Mouse (Mus musculus): ENCODE results near the gene Cmss1.

Gene Cmss1

DNA sequence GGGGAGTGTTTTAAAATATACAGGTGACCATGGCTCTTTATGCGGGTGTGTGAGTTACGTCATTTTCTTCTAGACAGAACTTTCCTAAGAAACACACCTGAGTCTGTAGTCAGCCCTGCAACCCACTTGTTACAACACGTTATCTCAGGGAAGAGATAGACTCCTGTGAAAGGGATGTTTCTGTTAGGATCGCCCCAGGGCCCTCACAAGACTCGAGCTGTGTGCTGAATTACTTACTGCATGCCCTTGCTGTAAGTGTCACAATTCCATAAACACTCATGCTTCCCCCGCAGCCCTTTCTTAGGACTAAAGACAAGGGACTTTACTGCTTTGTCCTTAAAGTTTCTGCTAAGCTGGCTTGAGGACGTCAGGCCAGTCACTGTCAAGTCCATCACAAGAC is 274.4 kb downstream of the Cmss1 start:
- DNase-seq = no peak

DNA sequence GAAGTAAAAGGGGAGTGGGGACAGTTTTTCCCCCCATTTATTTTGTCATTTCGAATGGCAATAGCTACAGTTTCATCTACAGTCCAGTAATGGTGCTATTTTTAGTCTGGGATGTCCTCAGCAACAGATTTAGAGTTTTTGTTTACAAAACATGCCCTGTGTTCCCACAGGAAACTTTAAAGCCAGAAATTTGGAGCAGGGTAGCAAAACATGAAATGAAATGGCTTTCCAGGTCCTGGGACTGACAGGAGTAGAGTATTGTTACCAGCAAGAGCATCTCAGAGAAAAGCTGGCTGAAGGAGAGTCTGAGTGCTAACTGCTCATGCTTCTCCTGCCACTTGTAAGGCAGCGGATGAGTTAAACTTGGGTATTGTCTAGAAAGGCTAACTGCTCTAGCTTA is 276.6 kb downstream of the Cmss1 start:
- no peak for DNase-seq

DNA sequence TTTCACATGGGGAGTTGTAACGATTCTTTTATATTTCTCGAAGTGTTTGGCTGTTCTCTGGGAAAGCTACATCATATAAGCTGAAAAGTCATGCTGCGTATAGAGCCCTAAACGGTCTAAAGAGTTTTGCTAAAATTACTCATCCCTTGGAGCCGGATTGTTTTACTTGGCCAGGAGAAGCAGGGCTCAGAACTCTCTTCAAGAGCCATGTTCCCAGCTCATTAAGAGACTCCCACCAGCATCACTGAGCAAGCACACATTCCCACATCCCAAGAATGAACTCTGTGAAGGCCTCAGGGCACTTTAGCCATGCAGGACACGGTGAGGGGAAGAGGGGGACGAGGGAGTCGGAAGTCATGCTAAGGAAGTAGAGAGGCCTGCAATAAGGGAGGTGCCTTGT is 277.6 kb downstream of the Cmss1 start:
- DNase-seq = no peak

DNA sequence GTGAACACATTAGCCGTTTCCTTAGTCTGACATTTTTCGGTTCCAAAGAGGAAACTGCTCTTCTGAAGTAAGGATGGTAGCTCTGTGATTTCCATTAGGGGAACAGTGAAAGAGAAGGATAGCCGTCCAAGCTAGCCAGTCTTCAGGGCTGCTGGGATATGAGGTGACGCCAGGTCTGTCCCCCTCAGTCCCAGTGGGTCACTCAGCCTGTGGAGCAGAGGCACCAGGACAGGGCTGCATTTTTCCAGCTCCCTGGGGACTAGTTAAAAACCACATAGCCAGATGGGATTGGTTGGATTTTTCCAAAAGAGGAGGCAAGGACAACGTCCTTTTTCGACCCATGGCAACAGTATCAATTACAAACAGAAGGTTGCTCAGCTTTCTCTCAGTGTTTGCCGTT is 279.7 kb downstream of the Cmss1 start:
- peak; percentile 17 for DNase-seq

DNA sequence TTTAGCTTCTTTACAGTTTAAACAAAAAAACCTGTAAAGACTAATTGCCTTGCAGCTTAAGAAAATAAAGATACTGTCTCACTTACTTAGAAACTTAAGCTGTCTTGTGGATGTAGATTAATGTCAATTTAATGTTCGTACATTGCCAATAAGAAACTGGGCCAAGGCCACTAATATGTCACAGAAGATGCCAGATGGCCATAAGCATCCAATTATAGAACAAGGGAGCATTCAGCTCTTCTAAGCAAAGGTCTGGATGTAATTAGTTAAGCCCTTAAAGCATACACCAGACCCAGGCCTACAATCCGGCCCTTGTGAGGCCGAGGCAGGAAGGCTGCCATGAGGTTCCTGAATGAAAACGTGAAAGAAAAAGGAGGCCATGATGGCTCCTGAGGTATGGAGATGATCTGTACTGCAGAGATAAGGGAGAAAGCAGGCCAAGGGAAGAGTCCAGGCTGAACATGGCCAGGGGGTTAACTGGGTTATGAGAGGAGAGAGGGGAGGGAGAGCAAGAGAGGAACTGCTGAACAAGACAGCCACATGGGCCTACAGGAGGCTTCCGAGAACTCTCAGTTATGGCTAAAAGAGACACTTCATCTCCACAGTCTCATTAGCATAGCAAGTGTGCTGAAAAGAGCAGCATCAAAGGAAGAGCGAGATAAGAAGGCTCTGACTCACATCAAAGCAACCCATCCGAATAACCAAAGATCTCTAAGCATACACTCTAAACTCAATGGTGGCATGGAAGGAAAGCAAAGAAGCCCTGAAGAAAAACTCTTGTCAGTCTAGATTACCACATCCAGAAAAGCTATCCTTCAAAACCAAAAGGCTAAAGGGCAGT is 287.2 kb downstream of the Cmss1 start:
- no peak for DNase-seq

DNA sequence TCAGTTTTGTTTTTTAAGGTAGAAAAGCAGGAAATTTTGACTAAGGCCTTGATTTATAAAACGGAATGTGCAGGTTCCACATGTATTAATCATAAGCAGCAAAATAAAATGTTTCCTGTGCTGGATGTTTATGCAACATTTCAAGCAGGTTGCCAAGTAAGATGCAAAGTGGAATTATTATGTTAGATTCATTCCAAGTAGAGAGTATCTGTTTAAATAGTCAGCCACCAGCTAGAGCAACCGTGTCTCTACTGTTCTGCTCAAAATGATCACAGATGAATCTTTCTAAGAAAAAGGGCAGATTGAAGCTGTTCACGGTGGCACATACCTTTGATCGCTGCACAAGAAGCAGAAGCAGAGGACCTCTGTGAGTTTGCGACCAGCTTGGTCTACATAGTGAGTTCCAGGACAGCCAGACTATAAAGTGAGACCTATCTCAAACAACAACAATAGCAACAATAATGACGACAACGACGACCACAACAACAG is 288.0 kb downstream of the Cmss1 start:
- no peak for DNase-seq

DNA sequence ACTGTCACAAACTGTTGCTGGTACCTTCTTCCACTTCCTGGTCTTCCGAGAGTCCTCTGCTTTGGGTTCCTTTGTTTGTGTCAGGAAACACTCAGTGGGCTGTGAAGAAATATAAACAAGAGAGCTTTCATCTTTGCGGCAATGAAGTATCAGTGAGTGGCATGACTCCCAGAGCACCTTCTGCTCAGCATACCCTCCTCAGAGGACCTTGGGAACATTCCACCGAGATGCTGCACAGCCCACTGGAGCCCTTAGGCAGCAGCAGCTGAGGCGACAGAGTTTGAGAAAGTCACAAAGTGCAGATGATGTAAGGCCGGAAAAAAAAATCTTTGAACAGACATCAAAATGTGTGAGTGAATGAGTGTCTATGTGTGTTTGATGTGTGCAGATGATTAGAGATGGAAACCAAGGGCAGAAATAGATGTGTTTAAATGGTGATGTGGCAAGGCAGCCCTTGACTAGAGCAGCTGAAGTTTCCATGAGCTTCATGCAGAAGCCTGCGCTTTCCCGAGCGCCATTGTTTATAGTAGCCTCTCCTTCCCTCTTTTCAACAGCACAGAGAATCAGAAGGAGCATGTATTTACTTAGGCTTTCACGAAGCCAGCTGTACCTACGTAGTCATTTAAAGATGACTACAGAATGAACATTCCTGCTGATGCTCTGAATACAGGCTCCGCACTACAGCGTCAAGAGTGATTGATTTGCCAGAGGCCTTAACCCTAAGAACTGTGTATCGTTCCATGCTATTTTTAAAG is 288.6 kb downstream of the Cmss1 start:
- DNase-seq = peak; percentile 43

DNA sequence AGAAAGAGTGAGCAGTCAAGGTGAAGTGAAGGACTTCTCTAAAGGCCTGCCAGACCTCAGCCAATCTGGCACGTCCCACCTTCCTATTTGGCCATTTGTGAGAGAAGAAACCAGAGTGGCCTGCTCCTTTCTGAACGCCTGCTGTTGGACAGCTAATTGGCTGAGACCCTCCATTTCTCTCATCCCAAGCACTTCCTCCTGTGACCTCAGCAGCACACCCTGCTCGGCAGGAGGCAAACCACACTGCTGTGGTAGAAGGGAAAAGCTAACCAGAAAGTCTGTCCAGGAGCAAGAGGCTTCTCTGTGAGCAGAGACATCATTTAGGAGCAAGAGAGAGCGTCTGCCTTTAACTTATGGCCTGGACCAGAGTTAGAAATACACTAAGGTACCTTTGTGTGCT is 289.5 kb downstream of the Cmss1 start:
- DNase-seq = no peak

DNA sequence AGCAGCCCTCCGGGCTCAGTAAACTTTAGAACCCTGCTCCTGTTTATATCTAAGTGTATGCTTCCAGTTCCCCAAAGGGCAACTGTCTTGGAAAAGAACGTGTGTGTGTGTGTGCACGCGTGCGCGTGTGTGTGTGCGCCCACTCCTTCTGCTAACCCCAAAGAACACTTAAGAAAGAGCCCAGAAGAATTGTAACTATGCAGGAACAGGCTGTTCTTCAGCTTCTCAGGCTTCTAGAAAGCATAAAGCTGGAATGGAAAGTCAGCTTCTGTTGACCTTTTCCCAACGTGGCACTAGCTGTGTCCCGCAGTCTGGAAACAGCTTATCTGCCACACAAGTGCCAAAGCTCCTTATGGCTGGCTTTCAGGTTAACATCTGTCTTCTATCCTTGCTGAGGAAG is 291.6 kb downstream of the Cmss1 start:
- DNase-seq = peak; percentile 57

DNA sequence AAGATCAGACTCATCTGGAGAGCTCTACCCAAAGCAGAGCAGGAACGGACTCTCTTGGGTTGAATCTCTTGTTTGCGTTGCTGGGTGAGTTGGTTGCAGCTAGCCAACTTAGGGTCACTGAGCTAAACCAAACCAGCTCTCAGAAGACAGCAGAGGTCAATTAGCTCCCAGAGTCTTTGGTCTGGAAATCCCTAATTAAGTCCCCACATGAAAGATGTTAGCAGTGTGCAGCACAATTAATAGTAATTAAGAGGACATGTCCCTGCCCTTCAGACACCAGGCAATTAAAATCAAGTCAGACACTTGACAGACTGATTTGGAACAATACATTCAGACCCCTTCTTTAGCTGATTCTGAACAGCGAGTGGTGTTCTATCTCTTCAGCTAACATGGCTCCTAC is 292.4 kb downstream of the Cmss1 start:
- DNase-seq = no peak

DNA sequence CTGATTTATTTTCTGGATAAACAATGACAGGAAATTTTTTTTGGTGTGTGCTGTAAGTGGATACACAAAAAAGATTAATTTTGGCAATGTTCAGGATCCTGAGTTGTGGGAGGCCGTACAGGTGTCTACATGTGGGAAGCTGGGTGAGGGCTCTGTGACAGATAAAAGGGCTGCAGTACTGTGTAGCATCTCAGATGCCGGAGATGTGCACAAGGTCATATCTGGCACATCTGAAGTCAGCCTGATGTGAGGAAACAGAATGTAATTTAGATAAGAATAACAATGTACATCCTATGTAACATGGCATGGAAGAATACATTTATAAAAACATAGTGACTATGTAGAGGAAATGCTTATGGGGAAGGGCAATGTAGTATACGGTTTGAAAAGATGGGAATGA is 293.2 kb downstream of the Cmss1 start:
- no peak for DNase-seq

DNA sequence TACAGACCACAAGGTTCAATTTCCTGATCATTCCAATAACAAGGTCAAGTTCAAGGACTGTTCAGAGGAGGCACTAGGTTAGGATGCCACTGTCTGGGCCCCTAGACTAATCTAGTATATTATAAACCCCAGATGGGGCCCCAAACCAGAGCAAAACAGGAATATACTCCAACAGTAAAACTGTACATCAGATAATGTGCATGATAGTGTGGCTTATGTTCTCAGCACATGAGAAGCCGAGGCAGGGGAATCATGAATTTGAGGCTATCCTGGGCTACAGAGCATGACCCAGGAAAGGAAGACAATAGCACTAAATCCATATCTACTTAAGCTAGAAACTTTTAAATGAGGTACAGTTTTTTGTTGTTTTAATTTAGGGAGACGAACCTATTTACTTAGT is 294.5 kb downstream of the Cmss1 start:
- no peak for DNase-seq

DNA sequence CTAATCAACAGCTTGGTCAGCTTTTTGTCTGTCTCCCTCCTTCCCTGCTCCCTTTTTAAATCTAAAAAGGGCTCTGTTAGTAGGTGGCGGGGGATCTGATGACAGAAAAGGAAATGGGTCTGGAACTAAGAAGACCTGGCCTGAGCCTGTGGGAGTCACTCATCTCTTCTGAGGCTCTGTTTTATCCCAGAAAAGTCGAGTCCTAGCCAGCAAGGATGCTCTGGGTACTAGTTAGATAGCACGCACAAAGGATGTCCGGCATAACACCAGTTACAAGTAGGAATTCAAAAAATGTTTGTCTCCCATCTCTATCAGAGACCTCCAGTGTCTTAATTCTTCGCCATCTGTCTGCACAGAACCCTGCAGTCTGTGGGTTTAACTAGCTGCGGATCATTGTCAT is 301.2 kb downstream of the Cmss1 start:
- DNase-seq = no peak

DNA sequence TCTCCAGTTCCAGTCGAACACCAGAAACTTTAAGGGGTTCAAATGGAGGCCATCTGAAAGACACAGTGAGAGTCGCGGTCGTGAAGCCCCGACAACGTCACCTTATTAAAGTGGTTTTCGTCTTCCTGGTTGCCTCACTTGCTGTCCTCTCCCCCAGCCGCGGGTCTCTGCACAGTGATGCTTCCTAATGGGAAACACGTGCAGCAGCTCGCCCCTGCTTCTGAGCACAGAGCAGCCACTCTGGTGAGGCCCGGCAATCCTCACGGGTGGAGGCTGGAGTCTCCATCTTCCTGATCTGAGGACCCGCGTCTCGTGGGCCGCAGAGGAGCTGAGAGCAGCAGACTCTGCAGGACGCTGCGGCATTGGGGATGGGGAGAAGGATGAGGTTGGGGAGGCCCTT is 302.9 kb downstream of the Cmss1 start:
- DNase-seq = no peak

DNA sequence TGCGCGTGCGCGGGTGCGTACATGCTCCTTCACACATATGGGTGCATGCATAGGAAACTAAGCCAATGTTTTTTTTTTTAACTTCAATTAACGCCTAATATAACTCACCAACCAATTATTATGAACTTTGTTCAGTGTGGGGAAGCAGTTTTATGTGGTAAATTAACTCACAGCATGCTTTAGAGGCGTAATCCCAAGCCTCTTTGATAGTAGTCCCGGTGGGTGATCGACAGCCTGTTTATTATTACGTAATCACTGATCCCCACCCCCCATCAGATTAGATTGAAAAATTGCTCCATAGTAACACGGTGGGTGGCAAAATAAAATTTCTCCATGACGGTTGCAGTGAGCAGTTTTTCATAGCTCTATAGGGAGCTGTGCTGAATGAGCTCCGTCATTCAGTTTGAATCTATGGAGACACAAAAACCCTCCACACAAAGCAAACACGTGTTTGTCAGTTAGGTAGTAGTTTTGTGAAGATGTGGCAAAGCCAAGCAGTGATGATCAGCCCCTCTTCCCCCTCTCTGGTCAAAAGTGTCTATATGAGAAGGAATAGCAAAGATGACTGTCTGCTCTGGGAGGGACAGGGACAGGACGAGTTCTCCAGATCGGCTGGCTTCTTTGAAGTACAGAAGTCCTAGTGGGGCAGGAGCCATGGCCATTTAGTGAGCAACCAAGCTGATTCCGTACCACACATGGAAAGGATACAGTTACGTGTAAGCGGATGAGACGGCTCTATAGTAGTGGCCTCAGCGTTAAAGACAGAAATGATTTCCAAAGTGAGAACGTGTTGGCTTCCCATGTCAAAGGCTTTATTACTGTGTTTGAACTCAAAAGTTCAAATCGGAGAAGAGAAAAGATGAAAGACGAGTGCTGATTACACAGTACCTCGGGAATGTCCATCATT is 303.6 kb downstream of the Cmss1 start:
- no peak for DNase-seq

DNA sequence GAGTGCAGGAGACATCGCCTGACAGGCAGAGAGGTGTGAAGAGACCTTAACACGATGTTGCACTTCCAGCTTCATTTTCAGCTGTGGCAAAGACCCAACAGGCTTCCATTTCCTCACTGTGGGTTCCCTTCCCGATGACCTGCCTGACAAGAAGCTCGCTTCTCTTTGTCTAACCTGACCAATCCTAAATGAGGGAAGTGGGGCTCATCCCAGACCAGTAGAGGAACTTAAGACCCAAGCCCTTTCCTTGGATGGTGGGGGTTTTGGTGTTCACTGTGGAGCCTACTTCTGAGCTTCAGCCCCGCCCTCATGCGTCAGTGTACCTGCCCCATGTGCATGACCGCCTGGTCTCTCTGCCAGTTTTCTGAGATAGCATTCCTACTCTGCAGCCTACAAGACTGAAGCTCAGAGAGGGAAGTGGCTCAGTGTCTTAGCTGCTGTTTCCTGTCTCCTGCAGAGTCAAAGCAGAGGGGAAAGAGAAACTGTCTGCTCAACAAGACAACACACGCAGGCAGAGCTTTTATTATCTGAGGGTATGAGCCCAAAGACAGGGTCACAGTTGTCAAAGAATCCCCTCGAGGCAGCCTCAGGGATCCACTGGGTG is 305.1 kb downstream of the Cmss1 start:
- DNase-seq = peak; percentile 22

DNA sequence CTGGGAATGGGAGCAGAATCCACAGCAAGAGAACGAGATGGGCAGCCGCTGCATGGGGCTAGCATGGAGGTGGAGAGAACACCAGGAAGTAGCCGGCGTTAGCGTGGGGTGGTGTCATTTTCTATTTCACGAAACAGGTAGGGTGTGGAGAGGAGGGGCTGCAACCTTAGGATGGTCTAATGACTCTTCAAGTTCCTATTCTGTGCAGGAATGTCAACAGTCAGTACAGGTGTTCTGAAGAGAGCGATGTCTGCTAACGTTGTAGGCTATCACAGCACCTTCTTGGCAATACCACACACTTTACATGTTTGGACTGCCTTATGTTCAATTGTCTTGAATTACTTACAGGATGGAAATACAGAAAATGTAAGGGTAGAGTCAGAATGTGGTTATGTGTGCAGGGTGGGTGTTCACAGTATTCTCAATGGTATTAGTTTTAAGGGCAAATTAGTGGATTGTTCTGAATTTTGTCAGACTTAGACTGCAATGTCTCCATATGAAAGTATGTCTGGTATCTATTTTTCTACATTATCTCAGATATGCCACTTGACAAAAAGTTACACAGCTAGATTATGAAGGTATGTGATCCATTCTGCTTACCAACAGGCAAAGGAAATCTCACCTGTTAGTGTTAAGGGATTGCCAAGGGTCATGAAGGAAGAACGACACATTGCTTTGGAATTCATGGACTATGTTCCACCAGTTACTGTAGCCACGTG is 311.3 kb downstream of the Cmss1 start:
- peak; percentile 19 for DNase-seq

DNA sequence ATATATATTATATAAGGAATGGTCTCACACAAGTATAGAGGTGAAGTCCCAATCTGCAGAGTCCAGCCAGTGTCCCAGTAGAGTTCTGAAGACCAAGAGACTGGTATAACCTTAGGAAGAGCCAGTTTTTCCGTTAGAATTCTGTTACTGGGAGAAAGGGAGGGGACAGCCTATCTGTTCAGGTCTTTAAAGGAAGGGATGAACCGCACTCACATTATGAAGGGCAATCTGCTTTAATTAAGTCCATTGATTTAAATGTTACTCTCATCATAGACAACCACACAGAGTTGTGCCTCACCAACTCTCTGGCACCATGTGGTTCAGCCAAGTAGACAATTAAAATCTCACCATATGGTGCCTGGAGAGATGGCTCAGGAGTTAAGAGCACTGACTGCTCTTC is 313.9 kb downstream of the Cmss1 start, which contains the start of gene Tmem30c:
Gene Tmem30c, minus strand, starts transcription at position 101 of the 400 bp plus-strand sequence.
- DNase-seq = no peak

DNA sequence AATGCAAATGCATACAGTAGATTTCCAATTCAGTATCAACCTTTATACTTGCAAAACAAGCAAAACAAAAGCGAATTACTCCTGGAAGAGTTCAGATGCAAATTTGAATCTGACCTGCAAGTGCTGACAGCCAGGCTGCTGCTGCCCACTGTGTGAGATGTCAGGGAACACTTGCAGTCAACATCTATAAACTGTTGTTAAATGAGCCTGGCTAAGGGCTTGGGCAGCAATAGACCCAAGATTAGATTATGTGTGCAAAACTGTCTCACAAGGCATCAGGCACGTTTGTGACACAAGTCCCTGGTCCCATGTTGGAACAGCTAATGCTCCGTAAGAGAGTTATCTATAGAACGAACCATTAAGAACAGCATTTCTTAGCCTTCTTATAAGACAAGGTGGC is 314.4 kb downstream of the Cmss1 start:
- DNase-seq = no peak

DNA sequence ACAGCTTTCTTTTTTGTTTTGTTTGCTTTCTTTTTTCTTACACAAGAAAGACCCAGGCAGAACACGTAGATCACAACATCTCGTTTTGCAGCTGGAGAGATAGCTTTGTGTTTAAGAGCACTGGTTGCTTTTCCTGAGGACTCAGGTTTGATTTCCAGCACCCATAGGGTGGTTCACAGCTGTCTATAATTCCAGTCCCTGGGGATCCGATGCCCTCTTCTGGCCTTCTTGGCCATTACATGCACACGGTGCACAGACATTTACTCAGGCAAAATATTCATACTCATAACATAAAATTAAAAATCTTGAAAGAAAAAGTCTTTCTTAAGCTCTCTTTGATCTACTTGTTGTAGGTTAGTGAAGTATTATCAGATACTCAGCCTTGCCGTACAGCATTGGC is 315.0 kb downstream of the Cmss1 start:
- DNase-seq = no peak

DNA sequence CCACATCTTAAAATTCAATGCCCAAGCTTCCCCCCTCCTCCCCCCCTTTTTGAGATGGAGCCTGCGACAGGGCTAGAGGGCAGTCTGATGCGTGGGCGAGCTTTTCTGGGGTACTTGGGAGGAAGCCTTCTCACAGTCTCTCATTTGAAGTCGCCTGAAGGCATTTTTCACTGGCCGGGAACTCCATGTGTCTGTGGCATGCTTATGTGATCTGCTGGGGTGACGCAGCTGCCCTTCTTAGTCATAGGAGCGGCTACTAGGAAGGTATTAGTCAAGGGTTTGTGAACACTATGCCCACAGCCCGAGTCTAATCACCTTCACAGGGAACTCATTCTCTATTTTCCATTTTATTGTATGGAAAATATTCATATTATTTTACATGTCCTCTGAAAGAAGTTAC is 325.2 kb downstream of the Cmss1 start:
- no peak for DNase-seq

Measured in lung, postnatal 36 days (tissue).